In the genomic region with DNA sequence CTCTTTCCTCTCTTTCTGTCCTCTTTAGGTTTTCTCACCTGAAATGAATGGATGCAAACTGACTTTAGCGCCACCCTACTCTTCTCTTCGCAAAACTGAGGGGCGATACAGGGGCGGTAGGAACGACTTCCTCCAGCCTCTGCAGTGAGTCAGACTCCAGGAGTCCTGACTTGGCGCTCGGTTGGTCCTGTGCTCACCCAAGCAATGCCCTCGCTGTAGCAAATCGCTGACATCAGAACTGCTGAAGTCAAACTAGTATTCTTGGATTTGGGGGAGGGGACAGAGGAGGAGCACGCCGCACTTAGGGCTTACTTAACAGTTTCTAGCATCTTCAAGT, we compare ENCODE assay signal across 8 mouse cellular contexts. TPM values are rescaled to one million over a fixed set of nuclear protein-coding genes. Genes with fewer than 3 reads are reported as not detected.
A peak's percentile ranks its signal among the peaks of the same experiment; 100 is the strongest.
DNase-seq lines count a peak whose midpoint lies in the region; ATAC-seq and TF ChIP-seq lines count a peak whose summit lies in the region.

A gene (minus strand): TSS at position 228 of the 337 bp plus-strand sequence.

- H3K4me1 ChIP-seq in lung, adult 2 months (ENCODE audit: control insufficient read depth, insufficient read depth, low read length): peaks cover 6% of the 10 kb centered on the region
- peaks cover 11% of the 10 kb centered on the region for H3K4me1 ChIP-seq in embryonic fibroblast, embryonic 13.5 days (ENCODE audit: control insufficient read depth, insufficient read depth, low read length)
- H3K4me1 ChIP-seq in kidney, embryonic 14.5 days (ENCODE audit: control insufficient read depth, insufficient read depth, low read length): peaks cover 28% of the 10 kb centered on the region

- peak; percentile 63; the same call in 1 of the 2 replicates for ATAC-seq in kidney, embryonic 14.5 days (ENCODE audit: low FRiP score, low TSS enrichment)
- no peak for ATAC-seq in erythroid progenitor cell, adult 5-6 weeks (replicated peaks; ENCODE audit: low FRiP score, poor library complexity, severe bottlenecking)

- no peak for DNase-seq in lung, adult 2 months
- DNase-seq in lung, postnatal 10 days: no peak
- DNase-seq in ZHBTc4 (ENCODE audit: low read depth, low spot score): peak; percentile 40
- DNase-seq in cerebellum, adult 18-20 months: no peak

- peak within 1 kb of the TSS; percentile 82 for H3K4me3 ChIP-seq in lung, adult 2 months (replicated peaks; ENCODE audit: extremely low read depth, low read depth, low read length)
- H3K4me3 ChIP-seq in embryonic fibroblast, embryonic 13.5 days (ENCODE audit: insufficient read depth, low read length): peak within 1 kb of the TSS; percentile 87
- H3K4me3 ChIP-seq in kidney, embryonic 14.5 days (ENCODE audit: low read length): peak within 1 kb of the TSS; percentile 72
- peak within 1 kb of the TSS; percentile 41 for H3K4me3 ChIP-seq in macrophage (ENCODE audit: inconsistent target)

- H3K9me3 ChIP-seq in kidney, embryonic 14.5 days (ENCODE audit: control insufficient read depth, low read length): no peaks in the 10 kb centered on the region

- H3K79me2 ChIP-seq in macrophage (ENCODE audit: inconsistent target): no peaks in the 10 kb centered on the region

- 15% methylated on average over 11 of the region's 11 CpGs for WGBS in lung, adult 2 months
- 10% methylated on average over 11 of the region's 11 CpGs for WGBS in kidney, embryonic 14.5 days
- 11% methylated on average over 11 of the region's 11 CpGs for WGBS in macrophage (ENCODE audit: missing documents)

- no peaks in the 10 kb centered on the region for H3K36me3 ChIP-seq in kidney, embryonic 14.5 days (ENCODE audit: control insufficient read depth, insufficient read depth, low read length)
- H3K36me3 ChIP-seq in macrophage (ENCODE audit: inconsistent target): no peaks in the 10 kb centered on the region

- peak within 1 kb of the TSS; percentile 72 for H3K9ac ChIP-seq in kidney, embryonic 14.5 days (ENCODE audit: low read depth, low read length)

- TF ChIP-seq CTCF in lung, adult 2 months (IDR thresholded peaks at IDR 0.05; ENCODE audit: insufficient read depth, low read length): no peak
- no peak for TF ChIP-seq CTCF in embryonic fibroblast, embryonic 13.5 days (IDR thresholded peaks at IDR 0.05; ENCODE audit: borderline replicate concordance, insufficient read depth, low read length)

- H3K27ac ChIP-seq in embryonic fibroblast, embryonic 13.5 days (ENCODE audit: insufficient read depth, low read length): peak within 1 kb of the TSS; percentile 57
- H3K27ac ChIP-seq in kidney, embryonic 14.5 days (ENCODE audit: low read depth, low read length): peak within 1 kb of the TSS; percentile 30; the same call in 1 of the 2 replicates
- H3K27ac ChIP-seq in macrophage: no peak within 1 kb of the TSS

- H3K4me2 ChIP-seq in kidney, embryonic 14.5 days (replicated peaks; ENCODE audit: low read depth, low read length): peak within 1 kb of the TSS; percentile 95

- H3K27me3 ChIP-seq in kidney, embryonic 14.5 days (ENCODE audit: control insufficient read depth, insufficient read depth, low read length): peaks cover 9% of the 10 kb centered on the region

- TF ChIP-seq POLR2A in lung, adult 2 months (IDR thresholded peaks at IDR 0.05; ENCODE audit: borderline replicate concordance, extremely low read depth, low read depth, low read length): no peak
- TF ChIP-seq POLR2A in embryonic fibroblast, embryonic 13.5 days (IDR thresholded peaks at IDR 0.05; ENCODE audit: low read depth, low read length): peak; percentile 43; the same call in 1 of the 2 replicates

RNA-seq across cellular contexts. Expression of the gene that starts here (rescaled TPM):
- 70.3 and 122 TPM in 2 replicates for polyA plus RNA-seq in lung, adult 2 months (2012; rRNA removed)
- polyA plus RNA-seq in embryonic fibroblast, embryonic 13.5 days (2011; ENCODE audit: insufficient read length, low read depth, missing spikeins): 16.2 and 21.0 TPM in 2 replicates
- polyA plus RNA-seq in kidney, embryonic 14.5 days (2014; fragmentation: Nextera tagmentation; extraction: Ambion mirVana): 19.8 and 21.4 TPM in 2 replicates
- total RNA-seq in macrophage (2018; cell fraction: chromatin; rRNA removed): 10 to 100 TPM in 2 of 26 experiments, 1 to 10 TPM in 6, under 1 TPM in 6, not detected in 12; 0.63 to 10.3 (median 2.7) TPM
- total RNA-seq in macrophage (2018; cell fraction: cytosol; rRNA removed): 10 to 100 TPM in 3 of 26 experiments, 1 to 10 TPM in 6, under 1 TPM in 12, not detected in 5; 0.07 to 30.0 (median 0.62) TPM
- total RNA-seq in macrophage (2018; cell fraction: nucleus; rRNA removed): 10 to 100 TPM in 1 of 26 experiments, 1 to 10 TPM in 6, under 1 TPM in 8, not detected in 11; 0.32 to 14.7 (median 0.84) TPM
- 0.43 to 1.8 TPM in 2 of 3 replicates, not detected in the other for polyA plus RNA-seq in macrophage (2018)
- total RNA-seq in erythroid progenitor cell, adult 5-6 weeks (2015; ENCODE audit: low replicate concordance): not detected in 2 replicates
- not detected in 2 replicates for total RNA-seq in erythroid progenitor cell, adult 5-6 weeks (2017; ENCODE audit: low replicate concordance)
